Mouse (Mus musculus) heart, embryonic 14.5 days (tissue): ENCODE measurements at regions not wholly inside any gene's neighbourhood (a gene's known extent, or its start where the extent isn't known, plus 50 kb on each side); places are given as distances from the start of the nearest gene placed in this dataset.

Experiments used
- ATAC-seq: fragments of 200-750 bp; cut with Nextera tagmentation; 2 replicates; pipeline ENCODE4 v1.8.0; 2017; ENCODE audit warnings: low read depth, moderate TSS enrichment; ENCODE audit not compliant: insufficient number of reproducible peaks, insufficient read depth, low FRiP score
- H3K27ac ChIP-seq, 2 experiments: fragments of 200-500 bp in 1 of 2; fragments of 300-500 bp in 1 of 2; sonication (generic) in 1 of 2; replicated peaks in 1 of 2; 2 replicates each; pipeline ENCODE4 v1.5.1; 2012 to 2014; ENCODE audit warnings: low read depth in 2 of 2, low read length in 2 of 2, control low read depth in 1 of 2, mild to moderate bottlenecking in 1 of 2, mixed read lengths in 1 of 2; ENCODE audit not compliant: control insufficient read depth in 1 of 2, insufficient read depth in 1 of 2
- H3K27me3 ChIP-seq: fragments of 300-500 bp; sonication (generic); 2 replicates; pipeline ENCODE4 v1.6.1; 2014; ENCODE audit warnings: mild to moderate bottlenecking, low read length, control low read depth; ENCODE audit not compliant: control insufficient read depth, insufficient read depth
- H3K36me3 ChIP-seq: fragments of 300-500 bp; sonication (generic); 2 replicates; pipeline ENCODE4 v1.6.1; 2014; ENCODE audit warnings: mild to moderate bottlenecking, control low read depth, low read length, mixed read lengths; ENCODE audit not compliant: control insufficient read depth, insufficient read depth
- H3K4me1 ChIP-seq, 2 experiments: fragments of 200-500 bp in 1 of 2; fragments of 300-500 bp in 1 of 2; sonication (generic) in 1 of 2; 2 replicates each; pipeline ENCODE4 v1.6.1; 2012 to 2014; ENCODE audit warnings: low read length in 2 of 2, control low read depth in 1 of 2, mixed read lengths in 1 of 2; ENCODE audit not compliant: control insufficient read depth in 2 of 2, insufficient read depth in 2 of 2
- H3K4me2 ChIP-seq: fragments of 300-500 bp; sonication (generic); 2 replicates; pipeline ENCODE4 v1.6.1; 2014; ENCODE audit warnings: mild to moderate bottlenecking, low read length
- H3K4me3 ChIP-seq, 2 experiments: fragments of 200-500 bp in 1 of 2; fragments of 300-500 bp in 1 of 2; sonication (generic) in 1 of 2; 2 replicates each; pipeline ENCODE4 v1.5.1; 2012 to 2014; ENCODE audit warnings: low read length in 2 of 2, mild to moderate bottlenecking in 2 of 2, control low read depth in 1 of 2, low read depth in 1 of 2, moderate library complexity in 1 of 2; ENCODE audit not compliant: control insufficient read depth in 1 of 2, insufficient read depth in 1 of 2
- H3K9ac ChIP-seq: fragments of 300-500 bp; sonication (generic); 2 replicates; pipeline ENCODE4 v1.6.1; 2014; ENCODE audit warnings: mild to moderate bottlenecking, low read length
- H3K9me3 ChIP-seq: fragments of 300-500 bp; sonication (generic); 2 replicates; pipeline ENCODE4 v1.6.1; 2016; ENCODE audit warnings: low read length, control low read depth; ENCODE audit not compliant: control insufficient read depth
- WGBS: fragments of 180-500 bp; shearing (Covaris S2); extraction: QIAGEN DNeasy Blood & Tissue Kit; methylation state at CpG from one replicate; pipeline ENCODE4 v1.1.7; 2014; 5-methylcytosine and 5-hydroxymethylcytosine counted together

GRCm38 (mm10) chr4:105584329-105584925 lies 205.2 kb upstream of the Gm12728 start:
- H3K36me3 ChIP-seq, result no peaks in the 10 kb centered on the region
- H3K4me2 ChIP-seq, result no peak overlapping the region
- H3K27me3 ChIP-seq, result no peaks in the 10 kb centered on the region
- no peaks in the 10 kb centered on the region for H3K9me3 ChIP-seq
- no peaks in the 10 kb centered on the region for H3K4me1 ChIP-seq
- WGBS, result 79% methylated on average over 10 of the region's 10 CpGs
- H3K9ac ChIP-seq, result no peak overlapping the region
- ATAC-seq, result no peak
- no peak overlapping the region for H3K27ac ChIP-seq
- H3K4me3 ChIP-seq, result no peak overlapping the region

GRCm38 (mm10) chr4:105603661-105604060 lies 186.0 kb upstream of the Gm12728 start:
- H3K4me3 ChIP-seq, result no peak overlapping the region
- no peak overlapping the region for H3K9ac ChIP-seq
- ATAC-seq, result no peak
- no peaks in the 10 kb centered on the region for H3K9me3 ChIP-seq
- 67% methylated on average over 1 of the region's 1 CpGs for WGBS
- H3K27ac ChIP-seq, result no peak overlapping the region
- H3K36me3 ChIP-seq, result no peaks in the 10 kb centered on the region
- H3K27me3 ChIP-seq, result no peaks in the 10 kb centered on the region
- no peak overlapping the region for H3K4me2 ChIP-seq
- H3K4me1 ChIP-seq, result no peaks in the 10 kb centered on the region

- no peak overlapping the region for H3K4me3 ChIP-seq
- no peaks in the 10 kb centered on the region for H3K36me3 ChIP-seq
- no peaks in the 10 kb centered on the region for H3K4me1 ChIP-seq
- no peak overlapping the region for H3K27ac ChIP-seq
- WGBS, result 69% methylated on average over 2 of the region's 2 CpGs
- no peak for ATAC-seq
- no peak overlapping the region for H3K9ac ChIP-seq
- H3K9me3 ChIP-seq, result no peaks in the 10 kb centered on the region
- H3K4me2 ChIP-seq, result no peak overlapping the region
- H3K27me3 ChIP-seq, result no peaks in the 10 kb centered on the region
These were observed 185.1 kb upstream of the Gm12728 start for GRCm38 (mm10) chr4:105604607-105605006.

- Histone ChIP-seq H3K4me1 (no peaks in the 10 kb centered on the region), H3K27ac (no peak overlapping the region)
- 41% methylated on average over 5 of the region's 5 CpGs for WGBS
These were observed 182.9 kb upstream of the Gm12728 start for GRCm38 (mm10) chr4:105606731-105607130.

GRCm38 (mm10) chr4:105610917-105611316 lies 178.8 kb upstream of the Gm12728 start:
- Histone ChIP-seq H3K4me1 (no peaks in the 10 kb centered on the region), H3K9me3 (no peaks in the 10 kb centered on the region), H3K27ac (no peak overlapping the region), H3K27me3 (no peaks in the 10 kb centered on the region), H3K4me3 (no peak overlapping the region), H3K9ac (no peak overlapping the region), H3K36me3 (no peaks in the 10 kb centered on the region), H3K4me2 (no peak overlapping the region)
- no peak for ATAC-seq
- WGBS, result 46% methylated on average over 6 of the region's 6 CpGs

More at GRCm38 (mm10) chr4:105606731-105607130, 182.9 kb upstream of the Gm12728 start:
- Histone ChIP-seq H3K4me2 (no peak overlapping the region), H3K9me3 (no peaks in the 10 kb centered on the region), H3K4me3 (no peak overlapping the region), H3K27me3 (no peaks in the 10 kb centered on the region), H3K36me3 (no peaks in the 10 kb centered on the region), H3K9ac (no peak overlapping the region)
- no peak for ATAC-seq

GRCm38 (mm10) chr4:105614390-105614789 lies 175.3 kb upstream of the Gm12728 start:
- no peak for ATAC-seq
- WGBS, result 74% methylated on average over 2 of the region's 2 CpGs

GRCm38 (mm10) chr4:105626371-105627320 lies 163.0 kb upstream of the Gm12728 start:
- Histone ChIP-seq H3K27ac (no peak overlapping the region), H3K27me3 (no peaks in the 10 kb centered on the region), H3K4me2 (no peak overlapping the region), H3K36me3 (no peaks in the 10 kb centered on the region), H3K9ac (no peak overlapping the region), H3K4me1 (peaks cover 7 to 12% of the 10 kb centered on the region in 2 experiments; a peak in 3 of 4 replicates), H3K4me3 (no peak overlapping the region), H3K9me3 (no peaks in the 10 kb centered on the region)
- ATAC-seq, result no peak
- 45% methylated on average over 14 of the region's 14 CpGs for WGBS

More at GRCm38 (mm10) chr4:105614390-105614789, 175.3 kb upstream of the Gm12728 start:
- Histone ChIP-seq H3K9me3 (no peaks in the 10 kb centered on the region), H3K27ac (no peak overlapping the region), H3K4me3 (no peak overlapping the region), H3K36me3 (no peaks in the 10 kb centered on the region), H3K4me2 (no peak overlapping the region), H3K4me1 (no peaks in the 10 kb centered on the region), H3K9ac (no peak overlapping the region), H3K27me3 (no peaks in the 10 kb centered on the region)
